Mouse (Mus musculus) kidney, adult 2 months (tissue): ENCODE measurements around the gene Gapdh. TPM values are rescaled to one million over a fixed set of nuclear protein-coding genes. Genes with fewer than 3 reads are reported as not detected.

Experiments used
- DNase-seq: peaks from one replicate; pipeline ENCODE4 v3.0.0; 2021
- H3K27ac ChIP-seq: fragments of 200-500 bp; 2 replicates; pipeline ENCODE4 v1.5.1; 2012; ENCODE audit warnings: low read depth, low read length, control low read depth, inconsistent platforms; ENCODE audit not compliant: insufficient read depth
- H3K27me3 ChIP-seq: fragments of 200-500 bp; replicated peaks from 2 replicates; pipeline ENCODE4 v1.6.1; 2012; ENCODE audit warnings: mild to moderate bottlenecking, moderate library complexity, low read length, inconsistent platforms; ENCODE audit not compliant: control insufficient read depth, insufficient read depth
- H3K36me3 ChIP-seq: fragments of 200-500 bp; 2 replicates; pipeline ENCODE4 v1.6.1; 2012; ENCODE audit warnings: mild to moderate bottlenecking, moderate library complexity, low read length, inconsistent platforms; ENCODE audit not compliant: control insufficient read depth, insufficient read depth
- H3K4me1 ChIP-seq: fragments of 200-500 bp; 2 replicates; pipeline ENCODE4 v1.6.1; 2011; ENCODE audit warnings: low read length; ENCODE audit not compliant: control insufficient read depth, insufficient read depth
- H3K4me3 ChIP-seq: fragments of 200-500 bp; 2 replicates; pipeline ENCODE4 v1.5.1; 2011; ENCODE audit warnings: mild to moderate bottlenecking, low read depth, low read length, control low read depth; ENCODE audit not compliant: insufficient read depth
- CTCF ChIP-seq: fragments of 200-500 bp; conservative IDR thresholded peaks from 2 replicates; pipeline ENCODE4 v1.5.1; 2011; ENCODE audit warnings: low read depth, mild to moderate bottlenecking, control low read depth, low read length, moderate library complexity, mixed read lengths; ENCODE audit not compliant: insufficient read depth, insufficient read length
- POLR2A ChIP-seq: fragments of 200-500 bp; IDR thresholded peaks from one replicate; pipeline ENCODE4 v1.6.1; 2011; ENCODE audit warnings: low read depth, low read length, control low read depth
- WGBS: fragments of 180-500 bp; shearing (Covaris S2); methylation state at CpG from one replicate; pipeline ENCODE4 v1.1.7; 2018; 5-methylcytosine and 5-hydroxymethylcytosine counted together
- polyA plus RNA-seq: library from polyadenylated mRNA; depleted of rRNA; stranded (reverse); fragments of >200 nt; gene quantifications from 2 replicates; pipeline ENCODE4 v1.2.3, GENCODE M21; 2012

Gapdh gene
- polyA plus RNA-seq, 1 experiment = 7,324 TPM

DNA sequence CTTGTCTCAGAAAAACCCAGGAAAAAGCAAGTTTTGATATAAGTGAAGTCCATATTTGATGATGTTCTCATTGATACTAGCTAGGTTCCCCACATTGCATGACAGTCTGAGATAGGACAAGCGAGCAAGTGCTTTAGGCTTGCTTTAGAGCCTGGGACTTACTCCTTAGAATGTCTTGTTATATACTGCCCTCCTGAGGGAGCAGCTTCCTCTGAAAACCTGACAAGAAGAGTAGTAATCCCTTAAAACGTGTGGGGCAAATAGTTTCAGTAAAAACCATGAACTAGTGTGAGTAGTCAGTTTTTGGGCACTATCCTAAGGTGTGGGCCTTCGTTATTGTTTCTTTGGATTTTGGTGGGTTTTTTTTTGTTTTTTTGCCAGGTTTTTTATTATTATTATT lies 23.1 kb downstream of the Gapdh start:
- Histone ChIP-seq H3K4me1 (peaks cover 14% of the 10 kb centered on the region), H3K36me3 (peaks cover 2% of the 10 kb centered on the region; the same call in 1 of the 2 replicates), H3K27me3 (no peaks in the 10 kb centered on the region), H3K4me3 (no peak overlapping the region), H3K27ac (no peak overlapping the region)
- WGBS = 75% methylated on average over 3 of the region's 3 CpGs
- no peak for DNase-seq
- TF ChIP-seq CTCF (no peak), POLR2A (no peak)

DNA sequence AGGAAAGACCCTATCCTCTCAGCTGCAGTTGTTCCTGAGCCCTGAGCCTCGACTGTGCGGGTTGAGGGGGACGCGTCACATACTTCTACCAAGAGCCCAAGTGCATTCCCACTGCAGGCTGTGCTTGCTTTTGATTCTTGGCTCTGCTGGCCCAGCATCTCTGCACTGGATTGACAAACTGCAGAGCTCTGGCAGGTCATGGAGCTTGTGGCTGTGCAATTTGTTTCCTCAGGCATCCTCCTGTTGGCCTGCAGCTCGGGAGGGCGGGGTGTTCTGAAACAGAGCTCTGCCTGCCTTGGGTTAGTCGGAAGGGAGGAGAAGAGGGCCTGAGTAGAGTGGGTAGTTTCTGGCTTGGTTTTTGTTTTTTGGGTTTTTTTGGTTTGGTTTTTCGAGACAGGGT lies 23.8 kb downstream of the Gapdh start:
- no peak for DNase-seq
- whole genome bisulfite sequencing = 90% methylated on average over 8 of the region's 8 CpGs
- Histone ChIP-seq H3K4me1 (peaks cover 13% of the 10 kb centered on the region; the same call in 1 of the 2 replicates), H3K27ac (no peak overlapping the region), H3K4me3 (no peak overlapping the region), H3K27me3 (no peaks in the 10 kb centered on the region), H3K36me3 (peaks cover 2% of the 10 kb centered on the region; the same call in 1 of the 2 replicates)
- TF ChIP-seq POLR2A = no peak
- TF ChIP-seq CTCF = no peak

DNA sequence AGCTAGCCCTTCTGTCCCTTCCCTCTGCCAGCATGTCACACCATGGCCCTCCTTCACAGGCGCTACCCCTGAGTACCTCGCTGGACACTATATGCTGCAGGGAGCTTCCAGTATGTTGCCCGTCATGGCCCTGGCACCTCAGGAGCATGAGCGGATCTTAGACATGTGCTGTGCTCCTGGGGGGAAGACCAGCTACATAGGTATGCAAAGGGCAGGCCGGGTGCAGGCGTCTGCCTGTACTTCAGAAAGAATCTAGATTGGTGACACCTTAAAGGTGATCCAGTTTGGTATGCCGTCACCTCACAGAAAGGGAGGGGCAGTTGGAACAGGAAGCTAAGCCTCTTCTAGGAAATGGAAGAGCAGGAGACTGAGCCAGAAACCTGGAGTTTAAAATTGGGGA lies 26.5 kb downstream of the Gapdh start:
- TF ChIP-seq CTCF = no peak
- no peak for TF ChIP-seq POLR2A
- 91% methylated on average over 7 of the region's 7 CpGs for WGBS
- DNase-seq = no peak
- no peak overlapping the region for H3K27ac ChIP-seq
- H3K4me1 ChIP-seq = peaks cover 6% of the 10 kb centered on the region; the same call in 1 of the 2 replicates
- peaks cover 2% of the 10 kb centered on the region; the same call in 1 of the 2 replicates for H3K36me3 ChIP-seq
- no peaks in the 10 kb centered on the region for H3K27me3 ChIP-seq
- H3K4me3 ChIP-seq = no peak overlapping the region

DNA sequence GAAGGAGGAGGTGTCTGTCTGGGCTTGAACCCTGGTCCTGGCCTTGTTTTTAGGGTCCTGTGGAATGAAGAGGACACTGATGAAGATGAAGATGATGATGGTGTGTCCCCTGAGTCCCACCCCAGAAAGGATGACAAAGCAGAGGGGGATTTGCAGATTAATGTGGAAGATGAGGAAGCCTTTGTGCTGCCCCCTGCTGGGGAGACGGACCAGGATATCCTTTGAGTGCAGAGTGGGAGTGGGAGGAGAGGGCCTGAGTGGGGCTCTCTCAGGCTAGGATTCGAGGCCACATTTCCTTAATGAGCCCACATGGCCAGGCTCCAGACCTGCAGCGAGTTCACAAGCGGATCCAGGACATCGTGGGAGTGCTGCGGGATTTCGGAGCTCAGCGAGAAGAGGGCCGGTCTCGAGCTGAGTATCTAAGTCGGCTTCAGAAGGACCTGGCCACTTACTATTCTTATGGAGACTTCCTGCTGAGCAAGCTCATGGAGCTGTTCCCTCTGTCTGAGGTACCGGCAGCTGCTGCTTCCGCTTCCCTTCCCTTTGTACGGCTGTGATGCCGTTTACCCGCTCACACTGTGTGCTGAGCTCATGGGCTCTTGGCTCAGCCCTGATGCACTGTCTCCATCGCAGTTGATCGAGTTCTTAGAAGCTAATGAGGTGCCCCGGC lies 29.1 kb downstream of the Gapdh start:
- TF ChIP-seq CTCF (peak; percentile 53), POLR2A (no peak)
- WGBS = 75% methylated on average over 19 of the region's 19 CpGs

DNA sequence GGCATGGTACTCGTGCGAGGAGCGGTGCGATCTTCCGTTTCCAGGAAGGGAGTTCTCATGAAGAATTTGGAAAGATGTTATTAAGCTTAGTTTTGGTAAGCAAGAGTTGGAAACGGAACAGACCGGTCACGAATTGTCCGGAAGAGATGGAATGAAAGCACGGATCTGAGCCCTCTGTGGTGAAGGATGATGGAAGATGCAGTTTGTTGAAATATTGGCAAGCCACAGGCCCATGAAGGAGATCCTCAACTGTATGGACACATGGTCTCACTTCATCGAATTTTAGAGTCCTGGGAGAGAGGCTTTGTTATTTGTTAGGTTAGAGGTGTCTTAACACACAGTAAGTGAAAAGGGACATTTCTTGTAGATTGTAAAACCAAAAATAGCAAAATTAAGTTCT lies 33.8 kb downstream of the Gapdh start:
- 3% methylated on average over 11 of the region's 11 CpGs for WGBS
- Histone ChIP-seq H3K4me1 (peaks cover 7% of the 10 kb centered on the region; the same call in 1 of the 2 replicates), H3K4me3 (peak overlapping the region; percentile 83), H3K27ac (no peak overlapping the region), H3K36me3 (no peaks in the 10 kb centered on the region; the same call in none of the 2 replicates), H3K27me3 (no peaks in the 10 kb centered on the region)
- no peak for TF ChIP-seq POLR2A
- TF ChIP-seq CTCF = no peak
- DNase-seq = no peak

More for the DNA sequence above, 29.1 kb downstream of the Gapdh start:
- H3K27me3 ChIP-seq = no peaks in the 10 kb centered on the region
- 0 out of 2 replicates have a peak, but pooled peaks cover 3% of the 10 kb centered on the region for H3K4me1 ChIP-seq
- peak; percentile 37 for DNase-seq
- peaks cover 2% of the 10 kb centered on the region; the same call in 1 of the 2 replicates for H3K36me3 ChIP-seq
- H3K4me3 ChIP-seq = no peak overlapping the region
- H3K27ac ChIP-seq = no peak overlapping the region

DNA sequence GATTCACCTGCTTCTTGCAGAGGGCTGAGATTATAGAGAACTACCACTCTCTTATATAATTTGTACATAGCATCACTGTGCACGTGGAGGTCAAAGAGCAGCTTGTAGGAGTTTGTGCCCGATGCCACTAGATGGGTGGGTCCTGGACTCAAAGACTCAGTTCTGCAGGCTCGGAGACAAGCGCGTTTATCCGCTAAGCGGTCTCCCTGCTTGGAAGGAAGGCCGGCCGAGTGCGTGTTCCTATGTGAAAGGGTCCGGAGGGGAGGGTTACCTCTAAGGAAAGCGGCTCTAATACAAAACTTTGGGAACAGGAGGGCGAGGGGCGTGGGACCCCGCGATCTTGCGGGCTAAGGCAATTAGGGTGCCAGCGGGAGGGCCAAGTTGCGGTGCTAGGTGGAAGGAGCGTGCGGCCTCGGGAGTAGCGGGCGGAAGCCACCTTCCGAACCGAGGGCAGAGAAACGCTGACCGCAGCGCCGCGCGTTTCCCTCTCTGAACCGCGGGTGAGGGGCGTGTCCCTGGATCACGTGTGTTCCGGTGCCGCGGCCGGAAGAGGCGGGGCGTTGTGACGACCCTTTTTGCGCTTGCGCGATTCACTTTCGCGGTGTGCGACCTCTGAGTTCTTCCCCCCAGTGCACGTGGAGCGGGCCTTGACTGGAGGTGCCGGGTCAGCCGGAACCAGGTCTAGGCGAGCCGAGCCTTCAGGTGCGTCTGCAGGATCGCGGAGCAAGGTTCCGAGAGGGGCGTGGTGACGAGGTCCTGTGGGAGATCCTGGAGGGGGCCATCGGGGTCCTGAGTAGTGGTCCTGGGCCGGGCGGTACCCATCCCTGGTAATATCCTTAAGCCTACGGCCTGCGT lies 34.7 kb downstream of the Gapdh start, which contains the start of gene Nop2:
Gene Nop2 (plus strand): TSS at position 608 of the 855 bp plus-strand sequence.
- peak within 1 kb of the TSS; percentile 83 for H3K4me3 ChIP-seq
- H3K27me3 ChIP-seq = no peaks in the 10 kb centered on the region
- WGBS = 1% methylated on average over 66 of the region's 66 CpGs
- peak within 1 kb of the TSS; percentile 91 for H3K27ac ChIP-seq
- TF ChIP-seq POLR2A (peak; percentile 92), CTCF (no peak)
- H3K36me3 ChIP-seq = no peaks in the 10 kb centered on the region; the same call in none of the 2 replicates
- peaks cover 7% of the 10 kb centered on the region; the same call in 1 of the 2 replicates for H3K4me1 ChIP-seq
- DNase-seq = peak; percentile 93
